Mouse (Mus musculus): ENCODE measurements around the gene Gnb4. TPM values are rescaled to one million over a fixed set of nuclear protein-coding genes. Genes with fewer than 3 reads are reported as not detected.
A peak's percentile ranks its signal among the peaks of the same experiment; 100 is the strongest.

The Gnb4 gene
- polyA plus RNA-seq, 1 experiment from 2014 or later: 85.0 TPM

- H3K4me2 ChIP-seq (ENCODE audit: low read depth, low read length): no peak overlapping the region
- no peak for ATAC-seq (ENCODE audit: low read depth)
- H3K9ac ChIP-seq (ENCODE audit: low read depth, low read length): no peak overlapping the region
- H3K27ac ChIP-seq (replicated peaks; ENCODE audit: low read depth, low read length): no peak overlapping the region
- H3K9me3 ChIP-seq (ENCODE audit: control insufficient read depth, low read length): no peaks in the 10 kb centered on the region
- DNase-seq (ENCODE audit: low spot score): no peak
- H3K4me1 ChIP-seq (ENCODE audit: control insufficient read depth, insufficient read depth, low read length): no peaks in the 10 kb centered on the region
- no peaks in the 10 kb centered on the region for H3K27me3 ChIP-seq (replicated peaks; ENCODE audit: control insufficient read depth, insufficient read depth, low read length)
- no peak overlapping the region for H3K4me3 ChIP-seq (ENCODE audit: low read depth, low read length)
- 95% methylated on average over 3 of the region's 4 CpGs for WGBS
- 0 out of 2 replicates have a peak, but pooled peaks cover 4% of the 10 kb centered on the region for H3K36me3 ChIP-seq (ENCODE audit: control insufficient read depth, insufficient read depth, low read length)
These were observed 7.2 kb downstream of the Gnb4 start for GRCm38 (mm10) chr3:32609233-32609632.

GRCm38 (mm10) chr3:32601055-32601454 lies 15.3 kb downstream of the Gnb4 start:
- H3K9me3 ChIP-seq (ENCODE audit: control insufficient read depth, low read length): no peaks in the 10 kb centered on the region
- no peak overlapping the region for H3K4me2 ChIP-seq (ENCODE audit: low read depth, low read length)
- DNase-seq (ENCODE audit: low spot score) (peak; percentile 7), ATAC-seq (ENCODE audit: low read depth) (no peak)
- H3K27me3 ChIP-seq (replicated peaks; ENCODE audit: control insufficient read depth, insufficient read depth, low read length): no peaks in the 10 kb centered on the region
- H3K9ac ChIP-seq (ENCODE audit: low read depth, low read length): no peak overlapping the region
- 93% methylated on average over 10 of the region's 10 CpGs for WGBS
- H3K4me1 ChIP-seq (ENCODE audit: control insufficient read depth, insufficient read depth, low read length): no peaks in the 10 kb centered on the region
- no peak overlapping the region for H3K4me3 ChIP-seq (ENCODE audit: low read depth, low read length)
- no peak overlapping the region for H3K27ac ChIP-seq (replicated peaks; ENCODE audit: low read depth, low read length)
- peaks cover 14% of the 10 kb centered on the region; the same call in 1 of the 2 replicates for H3K36me3 ChIP-seq (ENCODE audit: control insufficient read depth, insufficient read depth, low read length)

GRCm38 (mm10) chr3:32599328-32599727 lies 17.1 kb downstream of the Gnb4 start:
- no peak for DNase-seq (ENCODE audit: low spot score)
- ATAC-seq (ENCODE audit: low read depth): no peak
- no peak overlapping the region for H3K4me2 ChIP-seq (ENCODE audit: low read depth, low read length)
- no peaks in the 10 kb centered on the region for H3K9me3 ChIP-seq (ENCODE audit: control insufficient read depth, low read length)
- H3K9ac ChIP-seq (ENCODE audit: low read depth, low read length): no peak overlapping the region
- H3K36me3 ChIP-seq (ENCODE audit: control insufficient read depth, insufficient read depth, low read length): peaks cover 21% of the 10 kb centered on the region; the same call in 1 of the 2 replicates
- H3K27ac ChIP-seq (replicated peaks; ENCODE audit: low read depth, low read length): no peak overlapping the region
- no peaks in the 10 kb centered on the region for H3K4me1 ChIP-seq (ENCODE audit: control insufficient read depth, insufficient read depth, low read length)
- H3K4me3 ChIP-seq (ENCODE audit: low read depth, low read length): no peak overlapping the region
- 71% methylated on average over 3 of the region's 3 CpGs for WGBS
- no peaks in the 10 kb centered on the region for H3K27me3 ChIP-seq (replicated peaks; ENCODE audit: control insufficient read depth, insufficient read depth, low read length)

GRCm38 (mm10) chr3:32595080-32595479 lies 21.3 kb downstream of the Gnb4 start:
- Histone ChIP-seq H3K27me3 (replicated peaks; ENCODE audit: control insufficient read depth, insufficient read depth, low read length) (no peaks in the 10 kb centered on the region), H3K4me1 (ENCODE audit: control insufficient read depth, insufficient read depth, low read length) (no peaks in the 10 kb centered on the region), H3K27ac (replicated peaks; ENCODE audit: low read depth, low read length) (no peak overlapping the region), H3K36me3 (ENCODE audit: control insufficient read depth, insufficient read depth, low read length) (peaks cover 44% of the 10 kb centered on the region), H3K9ac (ENCODE audit: low read depth, low read length) (no peak overlapping the region), H3K9me3 (ENCODE audit: control insufficient read depth, low read length) (no peaks in the 10 kb centered on the region), H3K4me3 (ENCODE audit: low read depth, low read length) (no peak overlapping the region), H3K4me2 (ENCODE audit: low read depth, low read length) (no peak overlapping the region)
- WGBS: 78% methylated on average over 4 of the region's 4 CpGs
- DNase-seq (ENCODE audit: low spot score) (no peak), ATAC-seq (ENCODE audit: low read depth) (no peak)

GRCm38 (mm10) chr3:32586274-32586673 lies 30.1 kb downstream of the Gnb4 start:
- no peak overlapping the region for H3K27ac ChIP-seq (replicated peaks; ENCODE audit: low read depth, low read length)
- no peak overlapping the region for H3K4me3 ChIP-seq (ENCODE audit: low read depth, low read length)
- peaks cover 77% of the 10 kb centered on the region for H3K36me3 ChIP-seq (ENCODE audit: control insufficient read depth, insufficient read depth, low read length)
- no peaks in the 10 kb centered on the region for H3K9me3 ChIP-seq (ENCODE audit: control insufficient read depth, low read length)
- no peak overlapping the region for H3K9ac ChIP-seq (ENCODE audit: low read depth, low read length)
- no peak overlapping the region for H3K4me2 ChIP-seq (ENCODE audit: low read depth, low read length)
- DNase-seq (ENCODE audit: low spot score): no peak
- no peaks in the 10 kb centered on the region for H3K4me1 ChIP-seq (ENCODE audit: control insufficient read depth, insufficient read depth, low read length)
- ATAC-seq (ENCODE audit: low read depth): no peak
- WGBS: 96% methylated on average over 3 of the region's 3 CpGs
- H3K27me3 ChIP-seq (replicated peaks; ENCODE audit: control insufficient read depth, insufficient read depth, low read length): no peaks in the 10 kb centered on the region

- Histone ChIP-seq H3K9ac (ENCODE audit: low read depth, low read length) (no peak overlapping the region), H3K27ac (replicated peaks; ENCODE audit: low read depth, low read length) (no peak overlapping the region), H3K4me3 (ENCODE audit: low read depth, low read length) (no peak overlapping the region), H3K4me2 (ENCODE audit: low read depth, low read length) (no peak overlapping the region), H3K4me1 (ENCODE audit: control insufficient read depth, insufficient read depth, low read length) (no peaks in the 10 kb centered on the region), H3K9me3 (ENCODE audit: control insufficient read depth, low read length) (no peaks in the 10 kb centered on the region), H3K27me3 (replicated peaks; ENCODE audit: control insufficient read depth, insufficient read depth, low read length) (no peaks in the 10 kb centered on the region), H3K36me3 (ENCODE audit: control insufficient read depth, insufficient read depth, low read length) (peaks cover 69% of the 10 kb centered on the region)
- ATAC-seq (ENCODE audit: low read depth): no peak
- WGBS: 90% methylated on average over 4 of the region's 4 CpGs
- no peak for DNase-seq (ENCODE audit: low spot score)
These were observed 32.9 kb downstream of the Gnb4 start for GRCm38 (mm10) chr3:32583489-32583888.

- Histone ChIP-seq H3K4me3 (ENCODE audit: low read depth, low read length) (no peak overlapping the region), H3K9ac (ENCODE audit: low read depth, low read length) (no peak overlapping the region), H3K4me2 (ENCODE audit: low read depth, low read length) (no peak overlapping the region), H3K27ac (replicated peaks; ENCODE audit: low read depth, low read length) (no peak overlapping the region), H3K36me3 (ENCODE audit: control insufficient read depth, insufficient read depth, low read length) (peaks cover 68% of the 10 kb centered on the region), H3K4me1 (ENCODE audit: control insufficient read depth, insufficient read depth, low read length) (no peaks in the 10 kb centered on the region), H3K27me3 (replicated peaks; ENCODE audit: control insufficient read depth, insufficient read depth, low read length) (no peaks in the 10 kb centered on the region), H3K9me3 (ENCODE audit: control insufficient read depth, low read length) (no peaks in the 10 kb centered on the region)
- 85% methylated on average over 3 of the region's 3 CpGs for WGBS
- no peak for DNase-seq (ENCODE audit: low spot score)
- no peak for ATAC-seq (ENCODE audit: low read depth)
These were observed 34.5 kb downstream of the Gnb4 start for GRCm38 (mm10) chr3:32581911-32582310.

- ATAC-seq (ENCODE audit: low read depth): no peak
These were observed 35.6 kb downstream of the Gnb4 start for GRCm38 (mm10) chr3:32580738-32581137.

GRCm38 (mm10) chr3:32578772-32579171 lies 37.6 kb downstream of the Gnb4 start:
- Histone ChIP-seq H3K36me3 (ENCODE audit: control insufficient read depth, insufficient read depth, low read length) (peaks cover 66% of the 10 kb centered on the region), H3K4me3 (ENCODE audit: low read depth, low read length) (no peak overlapping the region), H3K27ac (replicated peaks; ENCODE audit: low read depth, low read length) (no peak overlapping the region), H3K4me2 (ENCODE audit: low read depth, low read length) (no peak overlapping the region), H3K9ac (ENCODE audit: low read depth, low read length) (no peak overlapping the region), H3K9me3 (ENCODE audit: control insufficient read depth, low read length) (no peaks in the 10 kb centered on the region), H3K27me3 (replicated peaks; ENCODE audit: control insufficient read depth, insufficient read depth, low read length) (no peaks in the 10 kb centered on the region), H3K4me1 (ENCODE audit: control insufficient read depth, insufficient read depth, low read length) (no peaks in the 10 kb centered on the region)
- DNase-seq (ENCODE audit: low spot score): no peak
- ATAC-seq (ENCODE audit: low read depth): no peak
- WGBS: 87% methylated on average over 5 of the region's 5 CpGs

More at GRCm38 (mm10) chr3:32580738-32581137, 35.6 kb downstream of the Gnb4 start:
- no peaks in the 10 kb centered on the region for H3K27me3 ChIP-seq (replicated peaks; ENCODE audit: control insufficient read depth, insufficient read depth, low read length)
- H3K9ac ChIP-seq (ENCODE audit: low read depth, low read length): no peak overlapping the region
- no peak overlapping the region for H3K4me3 ChIP-seq (ENCODE audit: low read depth, low read length)
- H3K9me3 ChIP-seq (ENCODE audit: control insufficient read depth, low read length): no peaks in the 10 kb centered on the region
- 70% methylated on average over 3 of the region's 3 CpGs for WGBS
- H3K4me2 ChIP-seq (ENCODE audit: low read depth, low read length): no peak overlapping the region
- no peak overlapping the region for H3K27ac ChIP-seq (replicated peaks; ENCODE audit: low read depth, low read length)
- no peaks in the 10 kb centered on the region for H3K4me1 ChIP-seq (ENCODE audit: control insufficient read depth, insufficient read depth, low read length)
- H3K36me3 ChIP-seq (ENCODE audit: control insufficient read depth, insufficient read depth, low read length): peaks cover 68% of the 10 kb centered on the region
- DNase-seq (ENCODE audit: low spot score): no peak

Data from embryonic facial prominence, embryonic 14.5 days (tissue).